Mouse (Mus musculus) megakaryocyte, embryonic 14.5 days (primary cell): Measurements from ENCODE around the gene Cacng7.

Source experiments
- FLI1 ChIP-seq: IDR thresholded peaks from 2 replicates; pipeline ENCODE4 v1.6.1; 2012; ENCODE audit warnings: low read length, inconsistent platforms, mixed read lengths
- GATA1 ChIP-seq: IDR thresholded peaks from 3 replicates; pipeline ENCODE4 v1.6.1; 2012; ENCODE audit warnings: mixed read lengths, low read length, inconsistent platforms, borderline replicate concordance

GRCm38 (mm10) chr7:3372376-3372775 is 39.6 kb downstream of the Cacng7 start:
- TF ChIP-seq GATA1, result no peak
- TF ChIP-seq FLI1, result no peak
